ENCODE assay signal across 14 mouse cellular contexts in the genomic region with DNA sequence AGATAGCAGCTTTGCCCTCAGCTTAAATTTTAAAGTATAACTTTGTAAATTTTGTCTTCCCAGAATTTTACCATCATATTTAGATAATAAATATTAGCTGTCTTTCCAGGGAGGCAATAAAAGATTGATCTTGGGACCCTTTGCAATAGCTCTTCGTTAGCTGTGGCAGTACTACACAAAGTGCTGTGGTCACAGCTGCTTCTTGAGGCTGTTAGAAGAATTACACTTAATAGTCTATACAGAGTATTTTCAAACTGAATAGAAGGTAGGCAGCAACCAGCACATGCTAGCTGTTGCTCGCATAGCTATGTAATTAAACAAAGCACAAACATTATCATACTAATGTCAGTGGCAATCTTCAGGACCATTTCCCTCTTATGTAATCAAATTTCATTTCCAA.
"Had no signal": no experiment of that assay in that cellular context is flagged by ENCODE, and none has a peak within 500 bp of the region (broad histone marks: within the 10 kb centered on the region; RNA-seq: fewer than 3 reads in every experiment).

No protein-coding gene starts in this region.

- H3K4me1 ChIP-seq: limb, embryonic 12.5 days; liver, embryonic 13.5 days; lung, embryonic 15.5 days; megakaryocyte, embryonic 14.5 days had no signal

- ATAC-seq: liver, postnatal 0 days had no signal

- H3K9me3 ChIP-seq: limb, embryonic 12.5 days; liver, embryonic 13.5 days; lung, embryonic 15.5 days; midbrain, embryonic 12.5 days; neural tube, embryonic 12.5 days had no signal

- DNase-seq: kidney, adult 8-10 months; kidney, postnatal 4 days; liver; liver, embryonic 13.5 days; liver, postnatal 0 days; lung, postnatal 14 days; right cerebral cortex, postnatal 25 days; thymus, postnatal 4 days had no signal

- H3K9ac ChIP-seq: limb, embryonic 12.5 days; liver, embryonic 13.5 days; liver, postnatal 0 days; lung, embryonic 15.5 days; midbrain, embryonic 12.5 days; neural tube, embryonic 12.5 days had no signal

- H3K36me3 ChIP-seq: limb, embryonic 12.5 days; liver, embryonic 13.5 days; lung, embryonic 15.5 days; midbrain, embryonic 12.5 days; neural tube, embryonic 12.5 days had no signal

- H3K4me2 ChIP-seq: limb, embryonic 12.5 days; liver, embryonic 13.5 days; lung, embryonic 15.5 days; midbrain, embryonic 12.5 days; neural tube, embryonic 12.5 days had no signal

- H3K27me3 ChIP-seq: limb, embryonic 12.5 days; liver, embryonic 13.5 days; lung, embryonic 15.5 days; megakaryocyte, embryonic 14.5 days; neural tube, embryonic 12.5 days had no signal

- H3K4me3 ChIP-seq: limb, embryonic 12.5 days; liver, embryonic 13.5 days; lung, embryonic 15.5 days; megakaryocyte, embryonic 14.5 days; midbrain, embryonic 12.5 days; neural tube, embryonic 12.5 days had no signal

- H3K27ac ChIP-seq: limb, embryonic 12.5 days; liver, embryonic 13.5 days; lung, embryonic 15.5 days; macrophage; midbrain, embryonic 12.5 days; neural tube, embryonic 12.5 days had no signal
